Mouse (Mus musculus): ENCODE measurements around the gene Mycbpap. TPM values are rescaled to one million over a fixed set of nuclear protein-coding genes. Genes with fewer than 3 reads are reported as not detected.

Mycbpap gene
- total RNA-seq, 2 experiments from 2014 or later = 2.8 to 3.6 TPM

- no peak for DNase-seq
These were observed 43.9 kb downstream of the Mycbpap start for GRCm38 (mm10) chr11:94477651-94478050.

- DNase-seq = no peak
These were observed 45.8 kb downstream of the Mycbpap start for GRCm38 (mm10) chr11:94475722-94476121.

DNA sequence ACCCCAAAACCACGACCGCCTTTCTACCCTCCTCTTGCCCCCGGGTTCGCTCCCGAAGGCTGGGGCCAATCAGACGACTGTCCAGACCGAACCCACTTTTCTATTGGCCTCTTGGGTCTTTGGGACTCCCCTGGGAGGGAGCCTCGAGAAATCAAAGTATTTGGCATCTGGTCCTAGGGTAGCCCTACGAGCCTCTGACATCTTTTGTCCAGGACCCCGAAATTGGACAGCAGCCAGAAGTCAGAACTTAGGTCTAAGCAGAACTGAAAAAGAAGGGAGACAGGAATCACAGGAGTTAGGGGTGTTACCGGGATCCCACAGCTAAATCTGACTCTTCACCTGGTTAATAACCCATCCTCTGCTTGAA is 47.0 kb downstream of the Mycbpap start:
- DNase-seq = no peak

- DNase-seq = peak; percentile 84 to 86
These were observed 47.6 kb downstream of the Mycbpap start, which contains the start of gene Cacna1g for GRCm38 (mm10) chr11:94473707-94474543. Cacna1g (minus strand) TSS chr11:94474198.

- no peak for DNase-seq
These were observed 48.4 kb downstream of the Mycbpap start for GRCm38 (mm10) chr11:94472916-94473706.

- DNase-seq = no peak
These were observed 49.0 kb downstream of the Mycbpap start for GRCm38 (mm10) chr11:94472585-94472915.

DNA sequence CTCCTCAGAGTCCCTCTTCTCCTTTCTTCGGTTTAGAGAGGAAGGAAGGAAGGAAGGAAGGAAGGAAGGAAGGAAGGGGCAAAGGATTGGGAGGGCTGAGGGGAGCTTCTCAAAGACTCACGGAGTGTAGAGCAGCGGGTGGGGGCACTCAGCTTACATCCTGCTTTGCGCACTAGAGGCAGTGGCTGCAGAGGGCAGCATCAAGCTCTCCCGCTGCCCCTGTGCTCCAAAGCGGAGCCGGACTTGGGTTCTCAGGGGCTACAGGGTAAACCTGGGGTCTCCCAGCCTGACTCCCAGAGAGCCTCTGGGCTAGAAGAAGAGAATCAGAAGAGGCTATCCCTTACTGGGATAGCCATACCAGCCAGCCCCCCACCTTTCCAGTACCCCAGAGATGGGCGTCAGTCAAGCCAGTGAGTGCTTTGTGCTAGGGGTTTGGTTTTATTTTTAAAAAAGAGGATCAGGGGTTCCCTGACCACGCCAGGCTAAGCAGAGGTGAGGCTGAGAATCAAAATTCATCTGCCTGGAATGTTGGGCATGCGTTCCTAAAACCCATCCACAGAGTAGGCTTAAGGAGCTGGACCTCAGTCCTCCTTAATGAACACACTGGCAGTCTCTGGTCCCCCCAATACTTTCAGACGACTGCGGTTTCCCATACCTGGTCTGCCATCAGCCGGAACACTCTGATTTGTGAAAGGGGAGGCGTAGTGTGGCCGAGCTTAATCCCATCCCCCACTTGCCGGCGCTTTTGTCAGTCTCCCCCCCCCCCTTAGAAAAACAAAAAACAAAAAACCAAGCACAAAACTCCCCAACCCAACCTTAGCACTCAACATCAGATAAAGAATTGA is 49.6 kb downstream of the Mycbpap start:
- no peak for DNase-seq

DNA sequence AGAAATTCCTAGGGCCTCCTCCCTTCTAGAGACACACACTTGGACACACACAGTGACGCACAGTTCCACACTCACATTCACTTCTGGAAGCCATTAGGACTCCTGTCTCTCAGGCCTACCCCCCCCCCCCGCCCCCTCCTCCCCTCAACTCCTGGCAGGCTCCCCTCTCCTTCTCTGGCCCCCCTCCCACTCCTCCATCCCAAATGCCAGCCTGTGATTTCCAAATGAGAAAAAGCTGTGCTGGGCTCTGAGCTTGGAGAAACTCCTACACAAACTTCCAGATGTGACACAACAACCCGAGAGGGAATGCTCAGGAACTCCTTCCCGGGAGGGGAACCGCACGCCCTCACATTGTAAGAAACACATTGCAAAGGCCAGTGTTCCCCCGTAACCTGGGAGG is 51.2 kb downstream of the Mycbpap start:
- DNase-seq = no peak

DNA sequence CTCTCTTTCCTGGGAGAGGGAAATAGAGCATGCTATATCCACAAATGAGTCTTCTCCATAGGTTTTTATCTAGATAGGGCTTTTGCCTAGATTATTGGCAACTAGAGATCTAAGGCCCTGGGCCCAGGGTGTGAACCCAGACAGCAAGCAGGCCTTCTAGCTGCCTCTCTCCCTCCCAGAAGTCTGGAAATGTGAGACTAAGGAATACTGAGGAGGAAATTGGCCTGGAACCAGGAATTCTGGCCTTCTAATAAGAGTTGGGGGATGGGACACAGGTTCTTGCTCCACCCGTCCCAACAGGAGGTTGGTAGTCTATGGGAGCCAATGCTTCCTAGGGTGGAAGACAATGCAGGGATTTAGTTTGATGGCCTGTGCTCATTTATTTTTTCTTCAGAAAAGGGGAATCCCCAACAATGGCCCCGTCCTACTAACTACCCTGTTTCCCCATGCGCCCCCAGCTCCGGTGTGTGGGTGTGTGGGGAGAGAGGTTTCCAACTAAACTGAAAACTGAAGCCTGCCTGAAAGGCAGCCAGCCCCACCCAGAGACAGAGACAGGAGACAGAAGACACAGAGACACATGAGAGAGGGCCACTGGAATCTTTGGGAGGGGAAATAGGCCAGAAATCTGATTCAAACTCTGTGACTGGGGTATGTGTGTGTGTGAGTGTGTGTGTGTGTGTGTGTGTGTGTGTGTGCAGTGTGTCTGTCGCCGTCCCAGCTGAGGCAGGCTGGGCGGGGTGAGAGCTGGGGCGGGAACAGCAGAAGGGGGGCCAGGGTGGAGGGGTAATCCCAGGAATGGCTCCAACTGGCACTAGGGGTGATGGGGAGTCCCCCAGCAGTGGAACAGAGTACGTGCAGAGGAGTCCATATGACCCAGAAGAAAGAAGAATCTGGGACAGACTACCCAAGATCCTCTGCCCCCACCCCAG is 52.1 kb downstream of the Mycbpap start:
- no peak for DNase-seq

GRCm38 (mm10) chr11:94468582-94469064 is 52.9 kb downstream of the Mycbpap start:
- DNase-seq = peak; percentile 69

DNA sequence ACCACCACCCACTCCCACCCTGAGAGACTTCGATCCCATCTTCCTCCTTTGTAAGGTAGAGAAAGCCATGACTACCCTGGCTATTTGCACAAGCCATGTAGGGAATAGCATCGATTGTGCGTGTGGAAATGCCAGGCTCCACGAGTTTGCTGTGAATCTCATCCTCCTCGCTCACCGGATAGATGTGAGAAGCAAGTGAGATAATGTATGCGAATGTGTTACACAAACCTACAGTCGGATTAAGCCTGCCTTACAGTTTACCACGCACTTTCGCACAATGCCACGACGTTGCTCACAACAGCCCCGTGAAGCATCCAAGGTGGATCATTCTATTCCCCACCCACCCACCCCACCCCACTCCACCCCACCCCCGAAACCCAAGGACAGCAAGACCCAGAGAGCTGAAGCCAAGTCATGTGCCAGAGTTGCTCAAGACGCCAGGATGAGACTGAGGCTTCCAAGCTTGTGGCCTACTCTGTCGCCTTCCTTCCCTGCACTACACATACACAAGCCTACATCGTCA is 55.1 kb downstream of the Mycbpap start:
- DNase-seq = no peak

DNA sequence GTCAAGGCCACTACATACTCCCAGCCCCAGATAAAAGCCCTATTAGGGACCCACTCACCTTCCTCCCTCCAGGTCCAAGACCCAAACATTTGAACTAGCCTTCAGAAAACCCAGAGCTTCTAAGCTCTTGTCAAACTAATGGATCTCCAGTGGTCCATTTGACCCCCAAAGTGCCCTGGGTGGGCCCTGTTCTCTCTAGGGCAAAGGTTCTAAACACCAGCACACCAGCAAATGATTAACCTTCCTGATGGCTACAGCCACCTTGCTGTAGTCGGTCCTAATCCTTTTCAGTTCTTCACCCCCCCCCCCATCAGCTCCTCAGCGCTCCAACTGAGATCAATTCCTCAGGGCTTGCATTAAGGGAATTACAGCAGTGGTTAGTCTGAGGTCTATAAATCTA is 57.4 kb downstream of the Mycbpap start:
- DNase-seq = no peak

DNA sequence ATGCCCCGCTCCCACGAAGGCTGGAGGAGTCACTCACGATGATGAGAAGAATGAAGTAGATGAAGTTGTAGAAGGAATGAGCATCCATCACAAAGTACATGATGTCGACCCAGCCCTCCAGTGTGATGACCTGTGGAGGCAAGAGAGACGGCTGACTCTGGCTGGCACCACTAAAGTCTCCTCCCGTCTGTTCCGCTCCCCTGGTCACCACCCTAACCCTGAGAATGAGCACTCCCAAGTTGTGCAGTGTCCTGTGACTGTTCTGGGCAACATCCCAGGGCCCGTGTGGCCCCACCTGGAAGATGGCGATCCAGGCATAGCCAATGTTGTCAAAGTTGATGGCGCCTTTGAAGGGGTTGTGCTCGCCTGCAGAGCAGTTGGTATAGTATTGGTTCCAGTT is 59.7 kb downstream of the Mycbpap start:
- no peak for DNase-seq

DNA sequence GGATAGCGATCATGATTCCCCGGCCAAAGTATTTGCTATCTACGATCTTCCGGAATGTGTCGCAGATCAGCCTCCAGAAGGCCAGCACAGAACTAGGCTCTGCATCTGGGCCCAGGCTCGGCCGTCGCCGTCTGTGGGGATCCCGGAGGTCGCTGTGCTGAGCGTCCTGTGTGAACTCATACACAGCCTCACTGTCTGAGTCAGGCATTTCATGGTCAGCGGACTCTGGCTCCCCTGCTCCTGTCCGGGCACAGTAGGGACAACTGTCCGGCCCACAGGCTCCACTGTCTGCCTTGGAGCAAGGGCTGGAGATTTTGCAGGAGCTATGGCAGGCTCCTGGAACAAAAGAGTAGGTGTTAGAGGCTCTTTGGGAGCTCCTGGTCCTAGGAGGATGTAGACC is 64.5 kb downstream of the Mycbpap start:
- no peak for DNase-seq

GRCm38 (mm10) chr11:94456347-94456746 is 65.2 kb downstream of the Mycbpap start:
- no peak for DNase-seq

DNA sequence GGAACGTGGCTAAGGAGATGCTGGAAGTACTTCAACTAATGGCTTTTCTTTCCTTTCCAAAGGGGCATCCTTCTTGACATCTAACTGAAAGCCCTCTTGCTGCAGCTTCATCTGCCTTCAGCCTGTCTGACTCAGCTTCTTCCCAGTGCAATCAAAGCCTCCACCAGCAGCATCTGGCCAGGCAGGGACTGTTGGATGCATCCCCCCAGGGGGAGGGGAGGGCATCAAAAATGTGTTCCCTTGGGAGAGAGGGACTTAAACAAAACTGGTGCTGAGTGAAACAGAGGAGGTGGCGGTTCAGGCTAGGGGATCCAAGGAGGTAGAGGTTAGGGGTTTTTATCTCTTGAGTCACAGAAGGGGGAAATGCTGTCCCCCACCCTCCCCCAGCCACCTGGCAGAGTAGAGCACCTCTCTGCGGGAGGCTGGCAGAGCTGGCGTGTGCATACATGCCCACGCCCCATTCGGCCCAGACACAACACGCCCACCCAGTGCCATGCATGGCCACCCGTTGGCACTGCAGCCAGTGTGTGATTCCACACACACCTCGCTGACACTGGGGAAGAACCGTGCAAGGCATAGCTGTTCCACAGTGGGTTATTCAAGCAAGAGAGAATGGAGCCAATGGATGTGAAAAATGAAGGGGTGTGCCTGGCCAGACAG is 66.3 kb downstream of the Mycbpap start:
- DNase-seq = no peak

- peak in 1 of 2 experiments; percentile 58 for DNase-seq
These were observed 66.8 kb downstream of the Mycbpap start for GRCm38 (mm10) chr11:94454756-94455155.
